Mouse (Mus musculus) macrophage (primary cell): ENCODE results near the gene Clca4b. TPM values are rescaled to one million over a fixed set of nuclear protein-coding genes. Genes with fewer than 3 reads are reported as not detected.
"Not testable (repeated sequence)": the region's sequence is repeated elsewhere in the genome, so short reads cannot be mapped to it uniquely, and the experiment has no call there.

Source experiments
- H3K27ac ChIP-seq: fragments of 350-480 bp; formaldehyde crosslinking; 2 replicates; pipeline ENCODE4 v1.9.0; 2021
- H3K36me3 ChIP-seq: fragments of 350-480 bp; formaldehyde crosslinking; 2 replicates; pipeline ENCODE4 v1.9.0; 2021; ENCODE audit errors: inconsistent target
- H3K4me3 ChIP-seq: fragments of 350-480 bp; formaldehyde crosslinking; 2 replicates; pipeline ENCODE4 v1.9.0; 2021; ENCODE audit errors: inconsistent target
- H3K79me2 ChIP-seq: fragments of 350-480 bp; formaldehyde crosslinking; 2 replicates; pipeline ENCODE4 v1.9.0; 2021; ENCODE audit errors: inconsistent target
- WGBS: methylation state at CpG from one replicate; pipeline ENCODE4 v1.1.7; 2026; ENCODE audit warnings: inconsistent platforms; ENCODE audit not compliant: missing documents; 5-methylcytosine and 5-hydroxymethylcytosine counted together
- polyA plus RNA-seq: library from polyadenylated mRNA; stranded (reverse); fragments of 250-400 nt; gene quantifications from 3 replicates; pipeline ENCODE4 v1.2.4, GENCODE M21; 2018; ENCODE audit warnings: inconsistent platforms

The Clca4b gene
- polyA plus RNA-seq, 1 experiment from 2014 or later: not detected

- H3K4me3 ChIP-seq: no peak overlapping the region
- no peak overlapping the region for H3K27ac ChIP-seq
- H3K79me2 ChIP-seq: no peaks in the 10 kb centered on the region
- H3K36me3 ChIP-seq: no peaks in the 10 kb centered on the region
Observed at GRCm38 (mm10) chr3:144886957-144887356, 45.4 kb downstream of the Clca4b start.

DNA sequence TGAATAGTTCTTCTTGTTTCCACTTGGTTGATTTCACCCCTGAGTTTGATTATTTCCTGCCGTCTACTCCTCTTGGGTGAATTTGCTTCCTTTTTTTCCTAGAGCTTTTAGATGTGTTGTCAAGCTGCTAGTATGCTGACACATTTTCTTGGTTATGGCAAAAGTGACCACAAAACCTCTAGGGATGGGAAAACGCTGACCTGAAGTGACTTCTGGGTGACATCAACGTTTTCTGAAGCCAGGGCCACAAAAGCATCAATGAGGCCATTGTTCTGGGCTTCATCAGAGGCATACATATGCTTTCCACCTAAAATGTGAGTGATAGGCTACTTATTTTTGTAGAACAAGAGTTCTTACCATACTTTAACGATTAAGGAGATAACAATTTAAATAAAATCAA lies 60.3 kb downstream of the Clca4b start:
- not testable (repeated sequence) for H3K27ac ChIP-seq, H3K4me3 ChIP-seq, H3K36me3 ChIP-seq, H3K79me2 ChIP-seq
- WGBS: 40% methylated on average over 3 of the region's 4 CpGs

Other genes starting within 250 kb of the Clca4b start
- 204 to 482 TPM (median 327 TPM) in 3 replicates for gene Sh3glb1, start 212.2 kb downstream of the Clca4b start, polyA plus RNA-seq
- not detected in 3 replicates for gene Clca3a1, start 171.6 kb downstream of the Clca4b start, polyA plus RNA-seq
- not detected in 3 replicates for gene Clca3a2, start 113.0 kb downstream of the Clca4b start, polyA plus RNA-seq
- gene Clca3b, start 83.2 kb downstream of the Clca4b start, polyA plus RNA-seq: not detected in 3 replicates
- not detected in 3 replicates for gene Clca4a, start 42.5 kb upstream of the Clca4b start, polyA plus RNA-seq
- not detected in 3 replicates for gene Clca1, start 100.2 kb upstream of the Clca4b start, polyA plus RNA-seq
- not detected in 3 replicates for gene Clca2, start 166.9 kb upstream of the Clca4b start, polyA plus RNA-seq
- gene Odf2l, start 186.1 kb upstream of the Clca4b start, polyA plus RNA-seq: 9.3 to 9.6 TPM (median 9.3 TPM) in 3 replicates